Mouse (Mus musculus): Measurements from ENCODE around the gene Nol10. TPM values are rescaled to one million over a fixed set of nuclear protein-coding genes. Genes with fewer than 3 reads are reported as not detected.

The Nol10 gene
- polyA plus RNA-seq, 1 experiment, result 6.4 TPM

- no peak overlapping the region for H3K27ac ChIP-seq (replicated peaks; ENCODE audit: low read depth, low read length)
- H3K4me1 ChIP-seq (ENCODE audit: control insufficient read depth, insufficient read depth, insufficient read length, low read length), result peaks cover 3% of the 10 kb centered on the region; the same call in 1 of the 2 replicates
Observed at GRCm38 (mm10) chr12:17474681-17475080, 126.4 kb downstream of the Nol10 start.

GRCm38 (mm10) chr12:17475146-17475545 is 126.9 kb downstream of the Nol10 start:
- peaks cover 3% of the 10 kb centered on the region; the same call in 1 of the 2 replicates for H3K4me1 ChIP-seq (ENCODE audit: control insufficient read depth, insufficient read depth, insufficient read length, low read length)
- H3K4me3 ChIP-seq (ENCODE audit: insufficient read depth, low read depth, low read length), result no peak overlapping the region
- H3K27ac ChIP-seq (replicated peaks; ENCODE audit: low read depth, low read length), result no peak overlapping the region

More at GRCm38 (mm10) chr12:17474681-17475080, 126.4 kb downstream of the Nol10 start:
- no peak overlapping the region for H3K4me3 ChIP-seq (ENCODE audit: insufficient read depth, low read depth, low read length)

GRCm38 (mm10) chr12:17478196-17478595 is 129.9 kb downstream of the Nol10 start:
- H3K27ac ChIP-seq (replicated peaks; ENCODE audit: low read depth, low read length), result no peak overlapping the region
- H3K4me3 ChIP-seq (ENCODE audit: insufficient read depth, low read depth, low read length), result no peak overlapping the region
- H3K4me1 ChIP-seq (ENCODE audit: control insufficient read depth, insufficient read depth, insufficient read length, low read length), result peaks cover 3% of the 10 kb centered on the region; the same call in 1 of the 2 replicates

- peaks cover 9% of the 10 kb centered on the region for H3K4me1 ChIP-seq (ENCODE audit: control insufficient read depth, insufficient read depth, insufficient read length, low read length)
- no peak overlapping the region for H3K4me3 ChIP-seq (ENCODE audit: insufficient read depth, low read depth, low read length)
- H3K27ac ChIP-seq (replicated peaks; ENCODE audit: low read depth, low read length), result no peak overlapping the region
Observed at GRCm38 (mm10) chr12:17478856-17479255, 130.6 kb downstream of the Nol10 start.

Other genes starting within 250 kb of the Nol10 start
- not detected in 2 replicates for gene Kcnf1, start 171.6 kb upstream of the Nol10 start, polyA plus RNA-seq (2012; ENCODE audit: insufficient read depth, insufficient read length, missing spikeins)
- gene Pdia6, start 81.9 kb upstream of the Nol10 start, polyA plus RNA-seq (2012; ENCODE audit: insufficient read depth, insufficient read length, missing spikeins), result 65.9 and 83.5 TPM in 2 replicates
- gene Atp6v1c2, start 19.1 kb upstream of the Nol10 start, polyA plus RNA-seq (2012; ENCODE audit: insufficient read depth, insufficient read length, missing spikeins), result not detected in 2 replicates
- gene Odc1, start 196.3 kb downstream of the Nol10 start, polyA plus RNA-seq (2012; ENCODE audit: insufficient read depth, insufficient read length, missing spikeins), result 57.3 and 69.4 TPM in 2 replicates